Mouse (Mus musculus): ENCODE data around the gene Gm3317.
"Not testable (repeated sequence)": the region's sequence is repeated elsewhere in the genome, so short reads cannot be mapped to it uniquely, and the experiment has no call there.

Gm3317 gene

GRCm38 (mm10) chr14:5164235-5164634 lies at the start of gene Gm3317:
Gene Gm3317 (plus strand): TSS chr14:5164535.
- not testable (repeated sequence) for DNase-seq (ENCODE audit: low read depth in 2 of 2, low spot score in 2 of 2)

- DNase-seq (ENCODE audit: low read depth in 2 of 2, low spot score in 2 of 2), result not testable (repeated sequence)
Observed at GRCm38 (mm10) chr14:5131219-5131618, 33.1 kb upstream of the Gm3317 start, which contains the start of gene Gm8279. Gene Gm8279 (plus strand): TSS chr14:5131519.

- DNase-seq (ENCODE audit: low read depth in 2 of 2, low spot score in 2 of 2), result not testable (repeated sequence)
Observed at GRCm38 (mm10) chr14:5185493-5185892, 21.2 kb downstream of the Gm3317 start, which contains the start of gene Gm8271. Gene Gm8271 (plus strand): TSS chr14:5185793.
